Mouse (Mus musculus): ENCODE data around the gene Hoxc12.

The Hoxc12 gene

GRCm38 (mm10) chr15:102939256-102940155, 2.9 kb downstream of the Hoxc12 start:
- DNase-seq = no peak

- DNase-seq = no peak
These were observed 6.3 kb downstream of the Hoxc12 start for GRCm38 (mm10) chr15:102942739-102943467.

GRCm38 (mm10) chr15:102943468-102943813, 6.9 kb downstream of the Hoxc12 start:
- DNase-seq = no peak

GRCm38 (mm10) chr15:102945185-102946077, 8.9 kb downstream of the Hoxc12 start:
- DNase-seq = no peak

GRCm38 (mm10) chr15:102947276-102947675, 10.7 kb downstream of the Hoxc12 start:
- no peak for DNase-seq

- no peak for DNase-seq
These were observed 12.3 kb downstream of the Hoxc12 start for GRCm38 (mm10) chr15:102948842-102949241.

- no peak for DNase-seq
These were observed 13.1 kb downstream of the Hoxc12 start for GRCm38 (mm10) chr15:102949696-102950095.

GRCm38 (mm10) chr15:102950877-102951276, 14.3 kb downstream of the Hoxc12 start:
- no peak for DNase-seq

- DNase-seq = no peak
These were observed 17.0 kb downstream of the Hoxc12 start for GRCm38 (mm10) chr15:102953561-102953960.

- no peak for DNase-seq
These were observed 17.8 kb downstream of the Hoxc12 start, which contains the start of gene Hoxc11 for GRCm38 (mm10) chr15:102954192-102955006. Gene Hoxc11 (plus strand): TSS chr15:102954427.

- DNase-seq = no peak
These were observed 18.4 kb downstream of the Hoxc12 start for GRCm38 (mm10) chr15:102955007-102955382.

GRCm38 (mm10) chr15:102955833-102956640, 19.5 kb downstream of the Hoxc12 start:
- no peak for DNase-seq

- no peak for DNase-seq
These were observed 20.3 kb downstream of the Hoxc12 start for GRCm38 (mm10) chr15:102956906-102957305.

- no peak for DNase-seq
These were observed 23.2 kb downstream of the Hoxc12 start for GRCm38 (mm10) chr15:102959663-102960191.

- DNase-seq = no peak
These were observed 25.2 kb downstream of the Hoxc12 start for GRCm38 (mm10) chr15:102961728-102962127.

- DNase-seq = no peak
These were observed 25.9 kb downstream of the Hoxc12 start for GRCm38 (mm10) chr15:102962492-102962891.

GRCm38 (mm10) chr15:102963259-102963658, 26.7 kb downstream of the Hoxc12 start:
- DNase-seq = no peak

GRCm38 (mm10) chr15:102963671-102964640, 27.4 kb downstream of the Hoxc12 start:
- DNase-seq = no peak
